Mouse (Mus musculus) cerebellum, adult 2 months (tissue): ENCODE data around the gene Epsti1.

Experiments
- CTCF ChIP-seq: fragments of 200-500 bp; IDR thresholded peaks from 2 replicates; pipeline ENCODE4 v1.5.1; 2011; ENCODE audit warnings: low read depth, mild to moderate bottlenecking, control low read depth, low read length, moderate library complexity, borderline replicate concordance; ENCODE audit not compliant: insufficient read depth
- POLR2A ChIP-seq: fragments of 200-500 bp; IDR thresholded peaks from 2 replicates; pipeline ENCODE4 v1.6.1; 2011; ENCODE audit warnings: low read length, control low read depth, borderline replicate concordance; ENCODE audit not compliant: insufficient read depth

- TF ChIP-seq POLR2A (no peak), CTCF (no peak)
Observed at GRCm38 (mm10) chr14:77961741-77962140, 57.7 kb downstream of the Epsti1 start.
